In genomic region chr11:78122815-78123214, GRCm38 (mm10) we compare ENCODE assay signal across 1 mouse cellular context.
TF ChIP-seq lines count a peak whose summit lies in the region.

No protein-coding gene starts in this region.

TF ChIP-seq in CH12.LX, 34 proteins besides CTCF, POLR2A, EP300 and RAD21:
- TF ChIP-seq ZNF384 (IDR thresholded peaks at IDR 0.05; ENCODE audit: low read depth, low read length): peak; percentile 18; the same call in 1 of the 2 replicates
- TF ChIP-seq TCF12 (IDR thresholded peaks at IDR 0.05; ENCODE audit: low read depth, low read length): no peak
- no peak for TF ChIP-seq MYC (IDR thresholded peaks at IDR 0.05; ENCODE audit: low read depth, low read length)
